Mouse (Mus musculus) bone marrow, adult 2 months (tissue): Measurements from ENCODE around the gene Brip1.
"Not testable (repeated sequence)": the region's sequence is repeated elsewhere in the genome, so short reads cannot be mapped to it uniquely, and the experiment has no call there.

Experiments used
- CTCF ChIP-seq: fragments of 200-500 bp; IDR thresholded peaks from 2 replicates; pipeline ENCODE4 v1.5.1; 2011; ENCODE audit warnings: low read length, control low read depth; ENCODE audit not compliant: control insufficient read depth, insufficient read depth
- POLR2A ChIP-seq: fragments of 200-500 bp; IDR thresholded peaks from 2 replicates; pipeline ENCODE4 v1.6.1; 2011; ENCODE audit warnings: low read depth, mild to moderate bottlenecking, control low read depth, low read length, borderline replicate concordance; ENCODE audit not compliant: control insufficient read depth

DNA sequence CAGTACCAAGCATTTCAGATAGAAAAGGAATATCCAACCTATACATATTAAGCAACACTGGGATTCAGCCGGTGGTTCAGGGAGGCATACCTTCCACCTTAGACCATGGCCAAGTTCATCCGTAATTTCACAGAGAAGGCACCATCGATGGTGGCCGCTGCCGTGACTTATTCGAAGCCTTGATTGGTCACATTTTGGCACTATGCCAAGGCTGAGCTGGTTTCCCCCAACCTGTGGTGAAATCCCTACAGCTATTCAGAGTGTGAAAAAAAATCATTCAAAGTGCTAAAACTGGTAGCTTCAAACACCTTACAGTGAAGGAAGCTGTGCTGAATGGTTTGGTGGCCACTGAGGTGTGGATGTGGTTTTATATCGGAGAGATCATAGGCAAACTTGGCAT is 15.8 kb downstream of the Brip1 start:
- not testable (repeated sequence) for TF ChIP-seq POLR2A, CTCF
